Mouse (Mus musculus): Measurements from ENCODE around the gene Ppp1cb.

GRCm38 (mm10) chr5:32430399-32430798 is 28.2 kb upstream of the Ppp1cb start:
- no peak for TF ChIP-seq CTCF (conservative IDR thresholded peaks at IDR 0.05; ENCODE audit: low read length)
- TF ChIP-seq POU5F1 (IDR thresholded peaks at IDR 0.05; ENCODE audit: borderline replicate concordance, low read length): no peak
